Mouse (Mus musculus) spleen, postnatal 10 days (tissue): Measurements from ENCODE around the gene Mical2.
A peak's percentile ranks its signal among the peaks of the same experiment; 100 is the strongest.

Experiments
- DNase-seq, 2 experiments: peaks; one replicate each; pipeline ENCODE4 v3.0.0; 2021 to 2022; ENCODE audit warnings: low spot score in 2 of 2

Gene Mical2

DNA sequence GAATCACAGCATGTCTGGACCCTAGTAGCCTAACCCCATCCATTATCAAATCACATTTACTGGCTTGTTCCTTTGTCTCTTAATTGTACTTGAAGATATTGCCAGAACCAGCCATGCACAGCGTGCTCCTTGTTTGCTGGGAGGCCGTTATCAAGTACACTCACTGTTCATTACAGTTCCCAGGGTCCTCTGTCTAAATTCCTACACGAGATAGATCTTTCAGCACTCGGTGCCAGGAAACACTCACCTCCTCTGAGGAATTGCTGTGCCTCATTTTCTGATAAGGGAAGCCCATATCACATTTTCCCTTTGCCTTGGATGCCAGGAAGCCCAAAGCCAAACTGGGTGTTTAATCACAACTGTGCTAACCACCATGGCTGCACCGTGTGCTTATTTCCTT is 91.8 kb downstream of the Mical2 start:
- DNase-seq: no peak

DNA sequence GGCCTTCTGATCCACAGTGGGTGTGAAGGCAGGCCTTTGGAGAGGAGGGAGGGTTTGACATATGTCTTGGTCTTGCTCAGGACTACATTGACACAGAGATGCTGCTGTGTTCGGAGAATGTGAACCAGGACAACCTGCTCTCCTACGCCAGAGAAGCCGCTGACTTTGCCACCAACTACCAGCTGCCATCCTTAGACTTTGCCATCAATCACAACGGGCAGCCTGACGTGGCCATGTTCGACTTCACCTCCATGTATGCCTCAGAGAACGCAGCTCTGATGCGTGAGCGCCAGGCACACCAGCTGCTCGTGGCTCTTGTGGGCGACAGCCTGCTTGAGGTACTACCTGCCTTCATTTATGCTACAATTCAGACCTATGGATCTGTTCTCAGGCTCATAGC is 92.7 kb downstream of the Mical2 start:
- DNase-seq: no peak

DNA sequence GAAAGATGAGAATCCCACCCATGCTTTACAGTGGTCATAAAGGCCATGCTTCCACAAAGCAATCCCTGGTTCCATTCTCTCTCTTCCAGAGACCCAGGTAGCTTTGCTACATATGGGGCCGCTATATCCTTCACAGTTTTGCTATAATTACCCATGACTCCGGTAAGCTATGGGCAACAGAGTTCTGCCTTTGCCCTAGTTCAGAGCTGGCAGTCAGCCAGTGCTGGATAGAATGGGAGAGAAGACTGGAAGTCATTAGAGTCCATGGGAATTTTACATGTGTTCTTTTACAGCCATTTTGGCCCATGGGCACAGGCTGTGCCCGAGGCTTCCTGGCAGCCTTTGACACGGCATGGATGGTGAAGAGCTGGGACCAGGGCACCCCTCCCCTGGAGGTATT is 93.8 kb downstream of the Mical2 start:
- no peak for DNase-seq

DNA sequence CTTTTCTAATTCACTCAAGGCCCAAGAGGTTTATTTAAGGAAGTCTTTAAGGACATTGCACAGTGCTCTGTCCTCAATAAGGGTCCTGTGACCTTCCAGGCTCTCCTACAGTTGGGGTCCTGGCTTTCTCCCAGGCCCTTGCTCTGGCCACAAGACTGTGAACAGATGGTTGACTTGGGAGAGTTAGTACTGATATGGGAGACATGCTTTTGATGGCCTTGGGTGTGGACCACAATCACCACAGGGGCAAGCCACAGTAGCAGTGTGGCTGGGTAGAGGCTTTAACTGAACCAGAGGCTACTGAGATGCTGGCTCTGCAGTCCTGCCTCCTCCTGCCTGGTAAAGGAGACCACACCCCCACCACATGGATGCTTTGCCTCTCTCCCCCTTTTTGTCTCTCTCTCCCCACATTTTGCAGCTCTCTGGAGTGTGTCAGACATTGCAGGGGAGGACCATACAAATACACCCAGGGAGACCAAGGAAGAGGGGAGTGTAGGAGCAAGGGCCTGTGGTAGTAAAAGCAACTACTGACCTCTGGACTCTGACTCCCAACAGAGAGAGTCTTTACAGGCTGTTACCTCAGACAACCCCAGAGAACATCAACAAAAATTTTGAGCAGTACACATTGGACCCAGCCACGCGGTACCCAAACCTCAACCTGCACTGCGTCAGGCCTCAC is 94.5 kb downstream of the Mical2 start:
- DNase-seq: no peak

DNA sequence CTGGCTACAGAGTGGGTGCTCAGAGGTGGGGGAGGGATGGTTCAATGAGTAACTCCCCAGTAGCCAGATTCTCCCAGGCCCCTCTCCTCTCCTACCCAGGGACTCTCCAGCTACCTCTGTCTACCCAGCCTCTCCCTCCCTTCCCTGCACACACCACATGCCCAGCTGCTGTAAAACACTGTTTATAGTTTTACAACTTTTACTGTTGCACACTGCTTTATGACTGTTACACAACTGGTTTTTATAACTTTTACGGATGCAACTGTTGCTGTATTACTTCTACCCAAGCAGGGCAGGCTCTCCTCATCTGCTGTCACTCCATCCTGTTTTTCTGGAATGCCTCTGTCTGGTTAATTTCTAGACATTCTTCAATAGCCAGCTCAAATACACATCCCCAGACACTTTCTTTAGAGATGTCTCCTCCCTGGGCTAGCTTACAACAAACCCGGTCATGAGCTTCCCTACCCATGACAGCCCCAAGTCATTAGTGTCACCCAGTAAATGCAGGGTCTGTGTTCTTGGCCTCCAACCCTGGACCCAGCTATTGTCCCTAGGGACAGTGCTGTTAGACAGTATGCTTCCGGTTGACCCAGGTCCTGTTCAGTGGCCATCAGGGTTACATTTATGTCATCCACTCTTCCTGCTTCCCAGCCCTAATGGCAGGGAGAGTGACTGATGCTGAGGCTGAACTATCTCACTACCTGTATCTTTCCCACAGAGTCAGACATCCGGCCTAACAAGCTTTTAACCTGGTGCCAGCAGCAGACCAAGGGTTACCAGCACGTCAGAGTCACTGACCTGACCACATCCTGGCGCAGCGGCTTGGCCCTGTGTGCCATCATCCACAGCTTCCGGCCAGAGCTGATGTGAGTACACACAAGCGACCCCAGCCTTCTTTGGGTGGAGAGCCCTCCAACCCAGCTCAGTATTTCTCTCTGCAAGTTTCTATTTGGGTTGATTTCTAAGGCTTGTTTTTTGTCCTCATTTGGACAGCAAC is 96.4 kb downstream of the Mical2 start:
- no peak for DNase-seq

DNA sequence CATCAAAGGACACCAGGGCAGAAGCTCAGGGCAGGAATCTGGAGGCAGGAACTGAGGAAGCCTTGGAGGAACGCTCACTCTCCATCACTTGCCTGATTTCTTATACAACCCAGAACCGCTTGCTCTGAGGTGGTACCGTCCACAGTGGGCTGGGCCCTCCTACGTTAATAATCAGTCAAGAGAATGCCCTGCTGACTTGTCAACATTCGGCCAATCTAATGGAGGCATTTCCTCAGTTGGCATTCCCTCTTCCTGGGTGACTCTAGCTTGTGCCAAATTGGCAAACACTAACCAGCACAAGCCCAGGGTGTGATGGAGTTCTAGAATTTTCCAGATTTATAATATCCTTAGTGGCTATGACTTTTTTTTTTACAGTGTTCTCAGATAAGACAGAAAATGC is 98.9 kb downstream of the Mical2 start:
- DNase-seq: no peak

DNA sequence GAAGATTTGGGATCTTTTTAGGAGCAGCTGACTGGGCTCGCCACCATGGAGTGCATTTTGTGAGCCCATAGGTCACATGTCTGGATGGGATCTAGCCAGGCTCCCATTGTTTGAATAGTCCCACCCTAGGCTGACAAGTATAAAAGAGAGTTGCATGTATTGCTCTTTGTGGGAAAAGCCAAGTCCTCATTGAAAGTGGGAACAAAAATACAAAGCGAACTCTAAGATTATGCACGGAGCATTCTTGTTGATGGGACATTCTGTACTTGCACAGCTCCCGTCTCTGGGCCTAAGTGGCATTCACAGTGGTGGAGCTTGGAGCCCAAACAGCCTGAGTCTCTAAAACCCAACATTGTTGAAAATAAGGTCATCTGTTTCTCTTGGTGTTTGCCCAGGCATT is 101.2 kb downstream of the Mical2 start:
- DNase-seq: no peak

DNA sequence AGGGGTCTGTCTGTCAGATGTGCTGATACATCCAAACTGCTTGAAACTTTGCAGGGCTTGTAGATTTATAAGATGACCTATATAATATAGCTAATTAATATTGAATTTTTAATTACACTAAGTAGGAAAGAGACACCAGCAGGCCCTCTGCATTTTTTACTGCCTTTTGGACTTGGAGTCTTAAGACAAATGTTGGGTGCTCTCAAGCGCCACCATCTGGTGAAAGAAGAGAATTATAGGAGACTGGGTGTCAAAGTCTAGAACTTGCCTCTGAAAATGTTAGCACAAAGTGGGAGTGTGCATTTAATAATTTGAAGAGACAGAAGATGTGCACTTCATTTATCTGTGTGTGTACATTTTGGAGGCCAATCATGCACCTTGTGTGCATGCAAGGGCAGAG is 103.3 kb downstream of the Mical2 start:
- DNase-seq: peak in 1 of 2 experiments; percentile 42

DNA sequence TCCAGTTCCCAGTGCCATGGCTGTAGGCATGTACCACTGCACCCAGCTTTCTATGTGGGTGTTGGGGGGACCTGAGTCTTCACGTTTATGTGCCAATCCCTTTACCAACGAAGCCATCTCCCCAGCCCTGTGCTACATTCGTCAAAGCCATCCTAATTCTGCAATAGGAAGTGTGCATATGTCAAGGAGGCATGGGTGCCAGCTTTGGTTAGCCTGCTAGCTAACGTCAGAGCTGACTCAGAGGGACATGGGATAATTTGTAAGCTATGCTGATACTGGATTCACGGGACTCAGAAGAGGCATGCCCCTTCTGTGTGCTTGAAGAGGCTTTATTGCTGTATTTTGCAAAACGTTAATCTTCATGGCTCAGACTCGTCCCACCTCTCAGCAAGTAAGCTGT is 103.8 kb downstream of the Mical2 start:
- DNase-seq: no peak

DNA sequence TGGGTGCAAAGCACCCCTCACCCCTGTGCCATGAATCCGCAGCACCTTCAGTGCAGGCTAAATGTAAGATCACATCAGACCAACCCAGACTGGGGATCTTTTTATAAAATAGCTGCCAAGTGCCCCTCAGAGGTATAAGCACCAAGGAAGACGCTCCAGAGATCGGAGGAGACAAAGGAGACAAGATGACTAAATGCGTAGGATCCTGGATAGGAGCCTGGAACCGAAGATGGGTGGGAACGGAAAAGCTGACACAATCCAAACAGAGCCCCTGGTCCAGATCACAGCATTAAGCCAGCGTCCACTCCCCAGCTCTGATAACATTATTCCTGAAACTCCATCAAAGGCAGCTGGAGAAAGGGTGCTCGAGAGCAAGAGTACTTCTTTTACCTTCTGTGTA is 105.3 kb downstream of the Mical2 start:
- DNase-seq: no peak

DNA sequence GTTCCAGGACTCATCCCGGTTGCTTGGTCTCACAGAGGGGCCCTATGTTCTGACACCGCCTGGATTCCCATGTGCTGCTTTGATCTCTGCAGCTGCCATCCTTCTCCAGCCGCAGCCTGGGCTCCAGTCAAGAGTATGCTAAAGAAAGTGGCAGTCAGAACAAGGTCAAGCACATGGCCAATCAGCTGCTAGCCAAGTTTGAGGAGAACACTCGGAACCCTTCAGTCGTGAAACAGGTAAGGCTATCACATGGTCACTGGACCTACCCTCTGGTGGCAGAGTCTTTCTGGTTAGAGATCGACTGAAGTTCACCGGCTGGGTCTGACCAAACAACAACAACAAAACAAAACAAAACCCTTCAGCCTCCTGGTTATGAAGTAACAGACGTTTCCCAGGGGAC is 106.1 kb downstream of the Mical2 start:
- no peak for DNase-seq

DNA sequence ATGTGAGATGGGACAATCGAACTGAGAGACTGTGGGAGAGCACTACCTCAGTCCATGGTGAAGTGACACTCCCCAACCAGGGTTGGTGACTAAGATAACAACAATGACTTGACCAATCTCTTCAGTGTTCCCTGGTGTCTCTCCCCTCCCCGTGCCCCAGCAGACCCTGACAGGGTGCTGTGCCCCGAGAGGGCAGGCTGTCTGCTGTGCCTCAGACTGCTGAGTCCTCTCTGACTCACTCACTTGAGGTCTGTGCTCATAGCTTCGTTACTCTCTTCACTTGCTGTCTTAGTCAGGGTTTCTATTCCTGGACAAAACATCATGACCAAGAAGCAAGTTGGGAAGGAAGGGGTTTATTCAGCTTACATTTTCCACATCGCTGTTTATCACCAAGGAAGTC is 106.8 kb downstream of the Mical2 start:
- no peak for DNase-seq

DNA sequence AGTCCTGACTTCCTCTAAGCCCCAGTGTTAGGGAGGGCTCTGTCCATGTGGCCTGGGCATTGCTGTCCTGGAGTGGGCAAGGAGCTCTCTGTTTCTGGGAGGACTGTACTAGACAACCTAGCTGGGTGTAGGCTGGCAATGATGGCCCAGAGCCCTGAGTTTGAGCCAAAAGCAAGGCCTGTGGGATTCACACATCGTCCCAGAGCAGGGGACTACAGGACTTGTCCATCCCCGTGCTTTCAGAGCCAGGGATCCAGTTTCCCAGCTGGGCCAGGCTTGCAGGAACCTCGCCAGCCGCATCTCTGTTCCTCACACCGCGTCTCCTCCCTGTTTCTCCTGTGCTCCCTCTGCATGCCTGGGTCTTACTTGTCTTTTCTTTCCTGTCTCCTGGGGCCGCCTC is 107.7 kb downstream of the Mical2 start:
- DNase-seq: no peak

DNA sequence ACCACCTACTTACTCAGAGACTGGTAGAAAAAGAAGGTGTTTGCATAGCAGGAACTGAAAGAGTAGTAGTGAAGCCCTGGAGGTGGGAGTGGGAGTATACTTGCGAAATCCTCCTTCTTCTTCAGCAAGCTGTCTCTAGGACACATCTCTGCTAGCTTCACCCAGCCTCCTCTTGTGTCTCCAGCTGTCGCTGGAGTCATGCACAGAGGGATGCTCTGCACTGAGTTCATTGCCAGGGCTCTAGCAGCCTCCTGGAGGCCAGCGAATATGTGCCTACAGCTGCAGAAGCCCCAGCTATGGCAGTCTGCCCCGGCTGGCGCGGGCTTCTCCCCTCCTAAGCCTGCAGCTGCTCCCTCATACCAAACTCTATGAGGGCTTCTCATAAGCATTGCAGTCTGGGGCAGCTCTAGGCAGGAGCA is 110.6 kb downstream of the Mical2 start:
- DNase-seq: no peak

DNA sequence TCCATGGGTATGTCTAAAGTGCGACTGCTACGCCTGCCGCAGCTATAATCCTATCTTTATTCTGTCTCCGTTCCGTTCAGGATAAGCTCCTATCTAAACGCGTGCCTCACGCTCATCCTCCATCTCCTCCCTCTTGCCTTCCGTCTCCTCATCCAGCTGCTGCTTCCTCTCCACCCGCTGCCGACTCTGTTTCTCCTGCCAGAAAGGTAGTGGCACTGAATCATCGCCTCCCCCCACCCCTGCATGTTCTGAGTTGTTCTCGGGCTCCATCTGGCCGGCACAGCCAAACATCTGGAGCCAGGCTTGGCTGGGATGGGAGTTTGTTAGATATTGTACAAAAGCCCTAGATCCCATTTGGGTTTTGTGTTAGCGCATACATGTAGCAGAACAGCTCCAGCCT is 111.1 kb downstream of the Mical2 start:
- DNase-seq: no peak

DNA sequence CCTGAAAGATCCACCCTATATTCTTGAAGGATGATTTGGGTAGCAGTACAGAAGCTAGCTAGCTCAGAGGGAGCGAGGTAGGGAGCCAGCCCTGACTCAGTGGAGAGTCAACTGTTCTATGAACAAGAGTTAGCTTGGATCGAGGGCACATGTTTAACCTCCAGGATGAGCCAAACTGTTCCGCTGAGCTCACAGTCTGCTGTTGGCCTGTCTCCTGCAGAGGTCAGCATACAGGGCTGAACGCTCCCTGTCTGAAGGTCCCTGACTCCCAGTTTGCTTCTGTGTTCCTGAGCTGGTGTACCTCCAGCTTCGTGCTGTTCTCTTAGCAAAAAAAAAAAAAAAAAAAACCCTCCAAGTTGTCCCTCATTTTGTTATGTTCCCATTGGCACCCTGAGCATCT is 112.1 kb downstream of the Mical2 start:
- no peak for DNase-seq

DNA sequence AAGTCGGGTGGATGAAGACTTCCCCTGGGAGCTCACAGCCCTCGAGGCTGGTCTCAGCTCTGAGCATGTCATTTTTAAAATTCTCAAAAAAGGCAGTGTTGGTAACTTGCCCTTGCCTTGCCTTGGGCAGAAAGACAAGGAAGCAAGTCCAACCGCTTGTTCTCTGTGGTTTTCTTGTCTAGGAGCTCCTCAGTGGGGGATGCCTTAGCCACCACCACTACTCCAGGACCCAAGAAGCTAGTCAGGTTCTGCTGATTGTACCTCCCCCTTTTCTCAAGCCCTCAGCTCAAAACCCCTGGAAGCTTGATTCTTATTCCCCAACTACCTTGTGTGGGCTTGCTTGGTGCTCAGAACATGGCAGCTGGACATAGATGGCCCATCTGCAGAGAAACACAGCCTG is 115.4 kb downstream of the Mical2 start:
- no peak for DNase-seq

DNA sequence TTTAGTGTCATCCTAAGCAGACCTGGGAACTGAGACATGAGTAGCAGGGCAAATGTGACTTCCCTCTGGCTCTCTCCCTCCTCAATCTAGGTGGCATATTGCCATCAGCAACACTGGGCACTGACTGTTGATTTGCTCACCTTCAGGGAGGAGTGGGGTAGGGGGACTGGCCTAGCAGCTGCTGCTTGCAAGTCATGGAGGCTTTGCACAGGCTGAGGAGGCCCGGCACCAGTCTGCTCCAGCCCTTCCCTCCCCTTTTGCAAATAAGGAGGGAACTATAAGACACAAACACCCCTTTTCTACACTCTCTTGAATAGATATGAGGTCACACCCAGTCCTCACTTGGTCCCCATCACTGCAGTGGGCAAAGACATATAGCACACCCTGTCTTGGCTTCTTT is 120.0 kb downstream of the Mical2 start:
- no peak for DNase-seq

DNA sequence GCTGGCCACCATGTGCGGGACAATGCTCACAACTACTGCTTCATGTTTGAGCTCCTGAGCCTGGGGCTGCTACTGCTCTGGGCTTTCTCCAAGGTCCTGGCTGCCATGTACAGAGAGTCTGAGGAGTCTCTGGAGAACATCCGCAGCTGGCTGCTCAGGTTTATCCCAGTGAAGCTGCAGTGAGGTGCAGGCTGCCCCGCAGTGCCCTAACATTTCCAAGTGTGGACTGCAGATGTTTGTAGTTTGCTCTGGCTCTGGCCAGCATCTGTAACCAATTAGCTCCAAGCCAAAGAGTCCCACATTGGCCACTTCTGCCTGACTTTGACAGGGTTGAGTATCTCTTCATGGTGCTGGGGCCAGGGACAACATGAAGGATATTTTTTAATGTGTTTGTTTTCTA is 125.9 kb downstream of the Mical2 start:
- no peak for DNase-seq

DNA sequence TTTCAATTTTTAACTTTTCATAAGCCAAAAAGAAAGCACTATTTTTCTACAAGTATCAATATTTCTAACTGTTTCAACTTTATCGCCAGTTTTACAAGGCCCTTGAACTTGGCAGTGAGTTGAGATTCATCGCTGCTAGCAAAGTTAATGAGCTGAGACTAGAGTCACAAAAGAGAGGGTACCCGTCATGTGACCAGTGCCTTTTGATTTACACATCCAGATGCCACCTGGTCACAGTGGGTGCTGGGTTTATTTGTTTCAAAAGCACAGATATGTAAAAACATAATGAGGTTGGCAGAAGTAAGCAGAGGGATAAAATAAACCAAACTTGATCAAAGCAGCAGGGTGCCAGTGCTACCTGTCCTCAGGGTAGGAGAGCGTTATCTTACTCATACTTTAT is 126.3 kb downstream of the Mical2 start:
- DNase-seq: no peak

DNA sequence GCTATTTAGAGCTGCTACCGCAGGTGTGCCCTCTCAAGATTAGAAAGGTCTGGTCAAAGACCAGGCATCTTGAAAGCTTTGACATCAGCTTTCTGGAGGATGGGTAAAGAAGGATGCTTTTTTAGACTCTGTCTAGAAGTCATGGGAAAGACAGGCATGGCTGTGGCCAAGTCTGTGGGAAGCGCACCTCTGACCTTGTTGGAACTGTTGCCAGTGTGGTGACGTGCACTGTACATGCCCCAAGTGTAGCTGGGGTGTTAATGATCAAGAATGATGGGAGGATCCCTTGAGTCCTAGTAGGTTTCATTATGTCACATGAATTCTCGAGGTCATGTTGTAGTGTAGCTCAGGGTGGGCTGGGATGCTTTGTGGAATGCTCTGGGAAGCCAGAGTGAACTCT is 127.4 kb downstream of the Mical2 start:
- no peak for DNase-seq

DNA sequence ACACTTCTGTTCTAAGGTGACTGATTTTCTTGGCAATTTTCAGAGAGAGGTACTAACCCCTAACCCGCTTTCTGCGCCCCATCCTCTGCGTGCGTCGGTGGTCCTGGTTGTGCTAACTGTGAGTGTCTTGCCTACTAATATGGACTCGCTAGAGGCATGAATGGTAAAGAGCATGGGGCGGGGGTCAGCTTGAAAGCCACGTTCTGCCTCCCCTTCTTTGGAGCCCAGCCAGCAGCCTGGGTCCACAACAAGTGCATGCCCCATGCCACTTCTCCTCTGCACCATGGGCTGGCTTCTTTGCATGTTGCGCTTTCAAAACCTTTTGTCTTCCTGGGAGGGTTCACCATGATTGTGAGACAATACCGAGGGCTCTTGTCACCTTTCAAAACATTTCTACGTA is 128.3 kb downstream of the Mical2 start:
- no peak for DNase-seq

DNA sequence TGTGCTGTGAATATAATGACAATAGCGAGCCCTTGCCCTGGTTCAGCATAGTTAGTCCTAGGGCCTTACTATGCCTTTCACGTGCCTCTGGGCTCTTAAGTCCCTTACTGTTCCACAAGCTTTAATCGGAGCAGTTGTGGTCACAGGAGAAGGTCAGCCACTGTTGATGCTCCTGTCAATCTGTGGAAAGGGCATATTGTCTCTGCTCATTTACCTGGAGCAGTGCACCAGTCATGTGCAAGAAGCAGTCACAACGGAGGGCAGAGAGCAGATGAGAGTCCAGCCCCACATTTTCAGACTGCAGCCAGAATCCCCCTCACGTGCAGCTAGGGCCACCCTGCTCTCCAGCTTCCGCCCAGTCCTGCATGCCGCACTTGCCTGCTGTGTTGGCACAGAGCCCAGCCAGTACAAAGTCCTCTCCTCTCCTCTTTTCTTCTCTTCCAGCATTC is 128.9 kb downstream of the Mical2 start:
- no peak for DNase-seq
